Mouse (Mus musculus) erythroblast, adult 5-6 weeks (primary cell): Measurements from ENCODE around the gene Capn6. TPM values are rescaled to one million over a fixed set of nuclear protein-coding genes. Genes with fewer than 3 reads are reported as not detected.

Source experiments
- ATAC-seq: replicated peaks from 2 replicates; pipeline ENCODE4 v1.8.0; 2016; ENCODE audit warnings: moderate number of reproducible peaks, mild to moderate bottlenecking, moderate TSS enrichment, inconsistent platforms; ENCODE audit not compliant: poor library complexity, low FRiP score, severe bottlenecking
- total RNA-seq, 2 experiments: library from RNA; stranded (forward) in 1 of 2; stranded (reverse) in 1 of 2; fragments of 150-400 nt in 1 of 2; fragments of 200-764, 138-1000 nt in 1 of 2; gene quantifications; 2 replicates each; pipeline versions ENCODE4 v1.2.3 to v1.2.4; 2015 to 2017; ENCODE audit warnings: low replicate concordance in 2 of 2

The Capn6 gene
- total RNA-seq (2015; ENCODE audit: low replicate concordance) (not detected in 2 replicates), total RNA-seq (2017; ENCODE audit: low replicate concordance) (not detected in 2 replicates)

- no peak for ATAC-seq
Measured at GRCm38 (mm10) chrX:143827212-143827611, at the start of gene Capn6. Gene Capn6, minus strand, starts transcription at chrX:143827414.

- no peak for ATAC-seq
Measured at GRCm38 (mm10) chrX:143867129-143867664, 40.0 kb upstream of the Capn6 start.

- ATAC-seq: no peak
Measured at GRCm38 (mm10) chrX:143851351-143851750, 24.1 kb upstream of the Capn6 start.

- no peak for ATAC-seq
Measured at GRCm38 (mm10) chrX:143849969-143850368, 22.8 kb upstream of the Capn6 start.

GRCm38 (mm10) chrX:143846637-143847036 lies 19.4 kb upstream of the Capn6 start:
- no peak for ATAC-seq

- ATAC-seq: no peak
Measured at GRCm38 (mm10) chrX:143826521-143826920, 693 bp downstream of the Capn6 start.

- ATAC-seq: no peak
Measured at GRCm38 (mm10) chrX:143818961-143819360, 8.3 kb downstream of the Capn6 start.

GRCm38 (mm10) chrX:143815948-143816347 lies 11.3 kb downstream of the Capn6 start:
- ATAC-seq: no peak

- no peak for ATAC-seq
Measured at GRCm38 (mm10) chrX:143762556-143762955, 64.7 kb downstream of the Capn6 start.

Other genes starting within 250 kb of the Capn6 start
- not detected in 2 replicates for gene Dcx, start 105.9 kb upstream of the Capn6 start, total RNA-seq (2015; ENCODE audit: low replicate concordance)
- not detected in 2 replicates for gene Dcx, start 105.9 kb upstream of the Capn6 start, total RNA-seq (2017; ENCODE audit: low replicate concordance)